Mouse (Mus musculus): Measurements from ENCODE around the gene Ambra1.

The Ambra1 gene

DNA sequence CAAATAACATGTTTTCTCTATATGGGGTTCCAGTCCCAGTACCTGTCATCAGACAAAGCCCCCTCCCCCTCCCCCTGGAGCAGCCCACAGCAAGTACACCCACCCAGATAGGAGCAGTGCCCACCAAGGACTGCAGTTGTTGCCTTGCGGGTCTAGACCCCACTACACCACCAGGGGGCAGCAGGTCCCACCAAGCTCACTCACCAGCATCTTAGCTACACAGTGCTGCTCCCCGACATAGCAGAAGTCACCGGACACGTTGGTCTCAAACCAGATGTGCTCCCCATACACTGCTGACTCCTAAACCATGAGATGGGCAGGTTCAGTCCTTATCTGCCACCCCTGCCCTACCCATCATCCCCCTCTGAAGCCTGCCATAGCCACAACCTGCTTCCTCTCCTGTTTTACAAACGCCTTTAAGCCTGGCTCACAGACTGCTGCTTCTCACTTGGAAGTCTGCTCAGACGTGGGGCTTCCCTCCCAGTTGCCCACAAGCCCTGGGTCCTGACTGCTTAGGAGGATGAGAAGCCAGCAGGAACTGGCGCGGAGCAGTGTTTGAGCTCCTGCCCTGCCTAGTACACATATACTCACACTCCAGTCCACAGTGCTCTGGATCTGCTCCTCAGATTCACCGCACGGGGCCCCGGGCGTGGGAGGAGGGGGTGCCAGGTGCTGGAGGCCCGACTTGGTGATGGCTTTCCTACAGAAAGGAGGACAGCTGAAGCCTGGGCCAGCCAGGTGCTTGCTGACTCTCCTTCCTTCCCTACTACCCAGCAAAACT is 214.4 kb downstream of the Ambra1 start:
- peak; percentile 73 for DNase-seq

DNA sequence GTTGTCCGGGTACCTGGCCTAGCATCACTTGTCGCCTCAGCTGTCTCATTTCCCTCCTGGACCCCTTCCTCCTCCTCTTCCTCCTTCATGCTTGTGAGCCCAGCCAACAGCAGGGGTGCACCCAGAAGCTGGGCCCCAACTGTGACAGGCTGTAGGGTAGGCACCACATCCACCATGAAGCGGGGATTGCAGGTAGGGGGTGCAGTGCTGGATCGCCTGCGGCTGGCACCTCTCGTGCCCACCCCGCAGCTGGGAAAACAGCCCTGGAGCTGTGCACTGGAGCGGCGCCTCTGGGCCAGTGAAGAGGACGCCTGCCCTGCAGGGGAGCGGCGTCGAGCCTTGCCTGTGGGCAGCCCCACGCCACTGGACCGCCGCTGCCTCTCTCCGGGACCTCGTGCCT is 215.5 kb downstream of the Ambra1 start, which contains the start of gene Gm9821:
Gene Gm9821 (plus strand): TSS at position 221 of the 400 bp plus-strand sequence.
- no peak for DNase-seq

DNA sequence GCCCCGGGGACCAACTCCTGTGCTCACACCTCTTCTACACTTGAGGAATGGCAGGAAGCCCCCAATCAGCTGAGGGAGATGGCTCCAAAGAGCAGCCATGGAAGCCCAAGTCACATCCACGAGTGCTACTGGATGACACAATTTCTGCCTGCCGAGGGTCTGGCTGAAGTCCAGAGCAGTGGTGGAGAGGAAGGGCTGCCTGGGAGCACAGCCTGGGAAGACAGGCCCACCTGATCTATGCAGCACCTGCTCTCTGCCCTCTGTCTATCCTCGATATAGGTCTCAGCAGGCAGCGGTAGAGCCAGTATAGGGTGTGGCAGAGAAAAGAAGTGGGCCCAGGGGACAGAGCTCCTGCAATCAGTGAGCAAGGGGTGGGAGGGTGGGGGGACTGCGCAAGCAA is 216.9 kb downstream of the Ambra1 start:
- DNase-seq = no peak

DNA sequence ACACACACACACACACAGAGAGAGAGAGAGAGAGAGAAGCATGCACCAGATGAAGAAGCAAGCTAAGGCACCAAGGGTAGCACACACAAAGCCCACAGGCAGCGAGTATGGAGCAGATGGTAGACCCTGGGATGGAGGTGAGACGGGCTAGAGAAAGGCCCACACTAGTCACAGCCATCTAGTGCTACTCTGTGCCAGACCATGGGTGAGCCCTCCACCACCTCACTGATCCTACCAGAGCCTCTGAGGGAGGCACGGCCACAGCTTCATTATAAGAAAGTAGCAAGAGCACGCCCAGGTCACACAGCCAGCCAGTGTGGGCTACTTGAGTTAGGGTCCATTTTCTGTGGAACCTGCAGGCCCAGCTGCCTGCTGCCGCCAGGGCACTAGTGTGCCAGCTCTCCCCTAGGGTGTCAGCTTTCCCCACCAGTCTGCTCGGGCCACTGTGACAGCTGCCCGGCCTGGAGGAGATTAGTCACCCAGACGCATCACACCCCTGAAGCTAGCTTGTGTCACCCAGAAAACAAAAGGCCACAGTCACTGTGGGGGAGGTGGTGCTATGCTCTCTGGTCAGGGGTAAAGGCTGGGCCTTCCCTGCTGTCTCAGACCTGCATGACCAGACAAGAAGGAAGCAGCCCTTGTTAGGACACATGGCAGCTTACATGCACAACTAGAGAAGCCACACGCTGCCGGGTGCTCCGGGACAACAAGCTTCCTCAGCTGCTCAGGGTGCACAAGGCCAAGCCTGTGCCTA is 217.6 kb downstream of the Ambra1 start:
- DNase-seq = no peak

DNA sequence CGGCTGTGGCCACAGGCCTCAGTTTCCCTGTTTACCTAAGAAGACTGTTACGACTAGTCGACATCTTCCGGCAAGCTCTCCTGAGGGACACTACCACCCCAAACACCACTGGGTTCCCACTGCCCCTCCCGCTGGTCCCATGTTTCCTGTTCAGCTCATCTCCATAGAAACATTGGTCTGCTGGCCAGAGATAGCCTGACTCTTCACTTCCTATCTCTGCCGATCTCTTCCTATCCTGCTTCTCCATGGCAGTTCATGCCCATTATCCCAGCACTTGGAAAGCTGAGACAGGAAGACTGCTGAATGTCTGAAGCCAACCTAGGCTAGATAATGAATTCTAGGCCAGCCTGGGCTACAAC is 218.2 kb downstream of the Ambra1 start:
- DNase-seq = peak; percentile 54

DNA sequence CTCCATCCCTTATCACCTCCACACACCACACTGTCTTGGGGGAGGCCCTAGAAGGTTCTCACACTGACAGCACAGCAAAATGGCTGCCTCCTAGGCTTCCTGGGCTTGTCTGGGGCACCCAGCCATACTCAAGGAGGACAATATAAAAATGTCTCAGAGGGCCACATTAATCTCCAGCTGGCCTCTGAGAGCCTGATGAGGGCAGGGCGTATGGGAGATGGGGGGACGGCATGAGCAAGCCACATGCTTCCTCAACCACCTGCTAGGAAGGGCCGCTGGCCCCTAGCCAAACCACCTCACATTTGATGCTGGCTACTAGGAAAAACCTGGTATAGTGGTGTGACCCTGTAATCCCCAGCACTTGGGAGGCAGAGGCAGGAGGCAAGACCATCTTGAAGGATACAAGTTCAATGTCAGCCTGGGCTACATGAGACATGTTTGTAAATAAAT is 218.9 kb downstream of the Ambra1 start:
- DNase-seq = no peak

DNA sequence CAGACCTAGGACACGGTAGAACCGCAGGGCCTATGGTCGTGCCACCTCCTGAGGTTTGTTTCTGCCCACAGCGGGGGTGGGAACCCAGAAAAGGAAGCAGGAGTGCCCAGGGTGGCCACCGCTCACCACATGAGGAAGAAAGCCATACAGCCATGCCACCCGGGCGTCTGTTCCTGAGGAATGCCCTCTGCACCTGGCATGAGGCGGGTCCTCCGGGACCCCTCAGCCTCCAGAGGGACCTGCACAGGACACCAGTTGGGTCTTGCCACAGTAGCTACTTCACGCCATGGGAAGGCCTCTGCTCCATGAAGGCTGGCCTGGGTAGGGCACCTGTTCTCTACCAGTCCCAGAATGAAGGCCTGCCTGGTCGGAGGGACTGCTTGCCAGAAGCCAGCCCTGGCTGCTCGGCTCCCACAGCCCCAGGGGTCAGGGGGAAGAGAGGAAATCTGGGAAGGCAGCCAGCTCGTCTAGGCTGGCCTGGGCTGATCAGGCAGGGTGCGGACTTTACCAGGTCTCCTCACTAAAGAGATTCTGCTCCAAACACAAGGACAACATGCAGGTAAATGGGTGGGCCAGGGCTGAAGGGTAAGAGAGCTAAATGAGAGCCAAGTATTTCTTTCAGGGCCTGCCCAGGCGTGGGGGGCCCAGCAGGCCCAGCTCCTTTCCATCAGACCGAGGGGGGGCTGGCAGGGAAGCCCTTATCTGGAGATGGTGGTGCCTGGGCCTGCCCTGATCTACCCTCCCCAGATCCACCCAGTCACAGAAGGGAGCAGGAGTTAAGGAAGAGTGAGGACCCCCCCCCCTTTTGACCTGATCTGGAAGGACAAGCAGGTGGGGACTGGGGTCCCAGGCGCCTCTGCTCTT is 219.7 kb downstream of the Ambra1 start:
- DNase-seq = peak; percentile 82

DNA sequence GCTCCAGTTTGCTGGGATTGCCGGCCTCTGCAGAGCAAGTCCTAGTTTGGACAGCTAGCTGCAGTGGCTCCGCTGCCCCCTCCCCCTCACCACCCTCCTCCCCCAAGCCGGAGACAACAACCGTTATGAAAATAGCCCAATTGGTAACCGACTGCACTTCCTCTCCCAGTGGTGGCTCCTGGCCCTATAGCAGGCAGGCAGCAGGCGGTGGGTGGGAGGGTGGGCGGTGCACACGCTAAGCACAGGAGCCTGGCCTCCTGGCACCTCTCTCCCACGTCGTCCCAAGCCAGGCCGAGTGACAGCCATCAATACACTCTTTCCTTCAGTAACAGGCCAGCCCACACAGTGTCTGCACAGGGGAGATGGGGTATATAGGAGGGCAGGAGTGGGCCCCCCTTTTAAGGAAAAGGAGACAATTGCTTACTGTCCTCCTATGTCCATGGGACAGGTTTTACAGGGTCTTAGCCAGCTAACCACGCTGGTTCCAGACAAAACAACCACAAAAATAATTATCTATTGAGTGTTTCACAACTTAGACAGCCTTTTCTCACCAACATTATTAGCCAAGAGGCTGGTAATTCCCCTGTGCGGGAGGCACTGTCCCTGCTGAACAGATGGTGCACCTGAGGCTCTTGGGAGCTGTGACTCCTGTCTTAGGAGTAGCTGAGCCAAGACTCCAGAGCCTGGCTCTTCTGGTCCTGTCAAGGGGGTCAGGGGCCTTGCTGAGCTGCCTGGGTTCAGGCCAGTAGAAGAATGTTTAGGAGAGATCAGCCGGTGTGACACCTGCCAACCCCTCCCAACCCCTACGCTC is 220.5 kb downstream of the Ambra1 start:
- peak; percentile 27 for DNase-seq

DNA sequence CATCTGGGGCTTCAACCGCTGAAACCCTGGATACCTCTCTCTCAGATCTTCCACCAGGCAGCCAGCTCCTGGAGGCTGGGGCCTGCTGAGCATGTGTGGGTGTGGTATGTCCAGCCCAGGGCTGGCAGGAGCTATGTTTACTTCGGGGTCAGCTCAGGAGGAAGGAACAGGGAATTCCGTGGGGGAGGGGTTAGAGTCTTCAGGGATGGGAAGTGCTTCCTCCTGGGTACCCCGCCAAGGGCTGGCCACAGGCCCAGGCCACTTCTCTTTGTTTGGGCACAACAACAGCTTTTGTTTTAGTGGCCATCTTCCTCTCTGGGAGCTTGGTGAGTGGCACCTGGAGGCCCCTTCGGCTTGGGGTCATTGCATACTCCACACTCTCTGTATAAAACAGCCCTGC is 223.9 kb downstream of the Ambra1 start:
- peak; percentile 84 for DNase-seq

DNA sequence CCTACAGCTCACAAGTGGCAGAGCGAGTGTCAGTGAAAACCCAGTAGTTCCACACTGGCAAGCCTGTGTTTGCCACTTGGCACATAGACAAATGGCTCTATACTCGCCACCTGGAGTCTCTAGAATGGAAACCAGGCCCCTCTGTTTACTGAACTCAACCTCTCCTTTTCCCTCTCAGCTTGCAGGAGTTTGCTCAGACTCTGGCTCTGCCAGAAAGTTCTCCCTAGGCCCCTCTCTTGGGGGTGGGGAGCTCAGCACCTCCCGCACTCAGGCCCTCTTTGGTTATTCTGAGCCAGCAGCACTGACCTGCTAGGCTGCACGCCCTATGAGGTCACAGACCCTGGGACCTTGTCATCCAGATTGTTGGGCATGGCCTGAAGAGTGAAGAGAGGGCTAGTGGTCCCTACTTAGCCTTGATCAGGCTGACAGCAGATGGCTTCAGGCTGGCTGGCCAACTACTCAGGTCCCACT is 225.2 kb downstream of the Ambra1 start:
- no peak for DNase-seq

DNA sequence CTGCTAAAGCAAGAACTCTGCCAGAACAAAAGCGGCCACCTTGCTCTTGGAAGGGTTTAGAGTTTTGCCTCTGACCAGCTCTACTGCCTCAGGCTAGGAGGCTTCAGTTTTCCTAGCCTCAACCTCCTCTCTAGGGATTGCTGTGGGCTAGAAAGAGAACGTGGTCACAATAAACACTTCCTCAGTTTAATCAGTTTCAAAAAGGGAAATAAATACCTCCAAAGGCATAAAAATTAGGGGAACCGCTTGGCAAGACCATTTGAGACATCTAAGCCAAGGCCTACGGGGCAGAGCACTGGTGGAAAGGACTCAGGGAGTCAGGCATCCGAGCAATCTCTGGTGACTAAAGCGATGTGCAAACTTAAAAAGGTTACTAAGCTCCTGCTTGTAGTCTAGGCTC is 225.9 kb downstream of the Ambra1 start:
- no peak for DNase-seq

DNA sequence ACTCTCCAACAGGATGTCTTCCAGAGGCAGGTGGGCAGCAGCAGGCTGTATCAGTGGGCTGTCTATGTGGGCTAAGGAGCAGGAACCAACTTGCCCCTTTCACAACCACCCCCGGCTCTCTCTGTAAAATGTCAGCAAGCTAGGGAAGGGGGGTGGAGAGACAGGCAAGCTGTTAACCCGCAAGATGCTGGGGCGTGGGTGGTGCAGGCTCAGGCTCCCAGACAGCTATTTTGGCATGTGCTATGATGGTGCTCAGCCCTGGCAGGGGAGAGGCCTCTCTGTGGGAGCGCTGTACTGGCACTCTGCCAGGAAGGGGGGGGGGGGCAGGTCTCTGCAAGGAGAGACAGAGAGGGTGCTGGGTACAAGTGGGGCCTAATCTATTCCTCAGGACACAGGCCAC is 227.2 kb downstream of the Ambra1 start:
- no peak for DNase-seq

DNA sequence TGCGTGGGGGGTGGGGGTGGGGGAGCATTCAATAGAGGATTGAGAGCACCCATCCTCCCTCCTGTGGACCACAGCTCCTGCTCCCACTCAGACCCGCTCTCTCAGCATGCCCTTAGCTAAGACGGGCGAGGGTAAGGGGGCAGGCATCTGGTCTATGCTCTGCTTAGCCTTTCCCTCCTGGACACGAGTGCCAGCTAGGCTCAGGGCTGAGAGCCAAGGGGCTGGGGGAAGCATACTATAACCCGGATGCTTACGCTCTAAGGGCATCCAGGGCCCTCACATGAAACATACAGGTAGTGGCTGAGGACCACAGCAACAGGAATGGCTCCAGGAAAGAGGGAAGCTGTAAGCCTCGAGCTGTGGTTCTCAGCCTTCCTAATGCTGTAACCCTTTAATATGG is 228.1 kb downstream of the Ambra1 start:
- DNase-seq = no peak

DNA sequence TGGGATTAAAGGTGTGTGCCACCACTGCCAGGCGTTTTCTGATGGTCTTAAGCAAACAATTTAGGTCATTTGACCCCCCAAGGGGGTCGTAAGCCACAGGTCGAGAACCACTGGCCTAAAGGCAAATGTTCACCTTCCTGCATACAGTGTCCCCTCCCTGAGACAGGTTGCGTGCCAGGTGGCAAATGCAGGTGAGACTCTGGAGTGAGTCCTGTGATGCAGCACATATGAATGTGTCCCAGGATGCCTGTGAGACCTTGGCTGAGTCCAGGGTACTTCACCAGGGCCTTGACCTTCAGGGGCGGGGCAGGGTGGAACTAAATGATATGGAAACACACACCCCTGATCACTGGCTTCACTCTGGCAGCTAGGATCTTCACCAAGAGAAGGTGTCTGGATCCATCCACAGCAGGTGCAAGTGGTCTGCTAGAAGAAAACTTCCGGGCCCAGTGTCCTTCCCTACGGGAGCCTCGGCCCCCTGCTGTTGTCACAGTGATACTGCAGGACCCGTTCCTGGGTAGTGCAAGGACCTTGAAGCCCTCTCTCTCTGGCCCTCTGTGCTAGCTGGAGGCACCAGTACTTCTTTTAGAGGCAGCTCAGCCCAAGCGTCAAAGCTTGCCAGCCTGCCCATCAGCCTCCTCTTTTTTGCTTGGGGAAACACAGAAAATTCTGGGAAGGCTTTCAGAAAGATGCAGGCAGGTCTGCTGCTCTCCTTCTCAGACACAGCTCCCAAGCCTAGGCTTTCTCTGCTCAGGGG is 228.9 kb downstream of the Ambra1 start:
- peak; percentile 67 for DNase-seq

DNA sequence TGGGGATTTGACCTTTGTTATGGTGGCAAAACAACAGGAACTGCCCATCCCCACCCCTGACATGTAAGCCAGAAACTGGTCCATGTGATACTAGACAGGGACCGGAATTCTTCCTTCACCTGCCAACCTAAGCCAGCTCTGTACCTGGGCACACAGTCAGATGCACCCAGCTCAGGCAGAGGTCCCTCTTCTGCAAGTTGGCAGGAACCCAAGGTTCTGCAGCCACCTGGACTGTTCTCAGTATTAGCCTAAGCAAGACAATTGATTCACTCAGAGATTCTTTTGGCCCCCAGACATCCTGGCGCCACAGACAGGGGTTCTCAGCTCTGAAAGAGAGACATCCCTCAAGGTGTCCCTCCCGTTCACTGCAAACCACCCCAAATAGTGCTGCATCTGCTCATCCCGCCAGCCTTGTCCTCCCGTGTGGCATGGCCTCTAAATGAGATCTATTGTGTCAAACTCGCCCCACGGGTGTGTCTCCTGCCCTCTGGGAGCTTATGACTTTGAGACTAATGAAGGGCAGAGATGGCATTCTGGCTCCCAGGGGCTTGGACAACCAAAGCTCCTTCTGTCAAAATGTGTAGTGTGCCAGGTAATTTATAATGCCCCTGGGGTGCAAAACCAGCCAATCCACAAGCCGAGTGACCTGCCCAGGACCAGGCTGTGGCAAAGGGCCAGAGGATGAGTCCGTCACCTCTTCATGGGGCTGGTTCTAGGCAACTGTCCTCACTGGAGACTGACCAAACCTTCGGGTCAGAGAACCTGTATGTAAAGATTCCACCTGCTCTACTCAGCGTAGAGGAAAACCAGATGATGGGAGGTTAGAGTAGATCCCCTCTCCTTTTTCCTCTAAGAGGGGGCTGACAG is 229.8 kb downstream of the Ambra1 start:
- peak; percentile 43 for DNase-seq

DNA sequence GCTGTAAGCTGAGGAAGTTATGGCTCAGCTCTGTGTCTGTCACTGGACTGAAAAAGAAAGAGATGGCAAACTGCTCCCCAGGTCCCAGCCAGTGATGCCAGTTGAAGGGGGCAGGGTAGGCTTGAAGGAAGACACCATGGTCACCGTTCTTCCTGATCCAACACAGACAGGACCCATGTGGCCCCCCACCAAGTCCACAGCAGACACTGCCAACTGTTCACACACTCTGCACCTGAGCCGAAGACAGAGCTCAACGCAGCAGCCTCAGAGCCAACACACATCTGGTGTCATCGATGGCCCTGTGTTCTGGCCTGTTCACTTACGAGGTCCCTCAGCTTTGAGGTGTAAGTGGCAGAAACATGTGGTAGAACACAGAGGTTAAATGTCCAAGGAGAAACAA is 230.5 kb downstream of the Ambra1 start:
- DNase-seq = no peak

DNA sequence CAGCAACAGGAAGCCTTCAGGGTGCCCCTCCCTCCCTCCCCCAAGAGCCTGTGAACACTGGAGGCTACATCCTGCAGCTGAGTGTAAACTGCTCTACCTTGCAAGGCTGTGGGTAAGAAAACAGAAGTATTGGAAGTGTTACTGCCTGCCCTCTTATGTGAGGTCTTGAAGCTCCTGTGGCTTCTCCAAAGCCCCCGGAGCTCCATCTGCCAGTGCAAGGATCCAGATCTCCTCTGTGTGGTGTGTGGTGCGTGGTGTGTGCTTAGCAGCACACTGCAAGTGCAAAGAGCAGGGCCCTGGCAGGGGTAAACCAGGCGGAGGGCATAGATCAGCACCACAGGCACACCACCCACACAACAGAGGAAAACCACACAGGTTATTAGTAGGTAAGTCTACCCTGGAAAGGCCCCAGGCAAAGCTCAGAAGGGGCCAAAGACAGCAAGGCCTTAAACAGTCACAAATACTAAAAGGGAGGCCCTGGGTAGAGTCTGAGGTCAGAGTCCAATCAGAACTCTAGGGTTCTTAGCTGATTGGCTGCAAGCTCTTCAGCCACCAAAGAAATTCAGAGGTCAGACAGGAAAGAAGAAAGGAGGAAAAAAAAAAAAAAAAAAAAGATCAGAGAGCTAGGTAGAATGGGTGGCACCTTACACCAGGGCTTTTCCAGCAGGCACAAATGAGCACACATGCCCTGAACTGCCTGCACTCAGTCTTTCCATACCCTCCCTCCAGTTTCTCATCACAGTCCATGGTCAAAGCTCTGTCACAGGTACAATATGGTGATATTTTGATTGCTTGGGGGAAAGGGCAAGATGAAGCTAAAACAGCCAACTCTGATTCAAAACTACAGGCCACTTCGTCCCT is 232.2 kb downstream of the Ambra1 start:
- peak; percentile 81 for DNase-seq

DNA sequence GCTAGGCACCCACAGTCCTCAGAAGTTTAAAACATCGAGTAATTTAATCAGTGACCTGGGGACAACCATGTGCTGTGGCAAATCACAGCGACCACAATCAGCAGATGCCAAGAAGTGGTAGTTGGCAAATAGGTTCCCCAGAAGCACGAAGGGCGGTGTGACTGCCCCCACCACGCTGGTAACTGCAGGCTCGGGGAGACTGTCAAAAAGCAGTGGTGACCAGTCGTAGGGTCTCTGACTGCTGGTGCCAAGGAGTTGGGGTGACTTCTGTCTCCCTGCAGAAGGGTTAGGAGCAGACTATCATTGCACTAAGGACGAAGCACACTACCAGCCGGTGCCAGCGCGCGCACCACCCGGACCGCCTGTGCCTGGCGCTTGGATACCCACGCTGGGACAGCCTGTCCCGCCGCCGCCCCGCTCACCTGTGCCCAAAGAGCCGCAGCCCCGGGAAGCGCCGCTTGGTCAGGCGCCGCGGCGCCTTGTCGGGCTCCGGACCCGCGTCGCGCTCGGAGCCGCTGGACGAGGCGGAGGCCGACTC is 233.0 kb downstream of the Ambra1 start:
- peak; percentile 45 for DNase-seq

DNA sequence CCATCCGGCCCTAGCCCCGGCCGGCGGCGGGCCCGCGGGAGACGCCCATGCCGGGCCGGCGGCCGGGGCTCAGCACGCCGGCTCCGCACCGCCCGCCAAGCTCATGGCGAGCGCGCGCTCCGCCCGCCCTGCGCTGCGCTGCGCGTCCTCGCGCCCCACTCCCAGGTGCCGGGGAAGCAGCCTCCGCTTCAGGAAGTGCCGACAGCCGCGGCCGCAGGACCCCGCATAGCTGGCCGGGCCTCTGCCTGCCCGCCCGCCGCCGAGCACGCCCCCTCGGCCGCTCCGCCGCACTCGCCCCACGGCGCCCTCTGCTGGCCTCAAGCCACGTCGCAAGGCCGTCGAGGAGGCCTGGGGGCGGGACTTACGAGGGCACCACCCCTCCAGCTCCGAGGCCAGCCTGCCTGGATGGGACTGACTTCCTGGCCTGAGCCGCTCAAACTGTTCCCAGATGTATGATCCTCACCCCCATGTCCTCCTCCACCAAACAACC is 233.6 kb downstream of the Ambra1 start:
- peak; percentile 97 for DNase-seq
